Mouse (Mus musculus): ENCODE measurements at regions not wholly inside any gene's neighbourhood (a gene's known extent, or its start where the extent isn't known, plus 50 kb on each side); places are given as distances from the start of the nearest gene placed in this dataset.

- whole genome bisulfite sequencing = 82% methylated on average over 12 of the region's 12 CpGs
- H3K9me3 ChIP-seq (ENCODE audit: control insufficient read depth, low read length) = no peaks in the 10 kb centered on the region
- no peak overlapping the region for H3K9ac ChIP-seq (replicated peaks; ENCODE audit: low read length)
- H3K27ac ChIP-seq (replicated peaks; ENCODE audit: low read depth, low read length) = no peak overlapping the region
- ATAC-seq (ENCODE audit: low FRiP score, low TSS enrichment) = no peak
- no peaks in the 10 kb centered on the region for H3K27me3 ChIP-seq (ENCODE audit: control insufficient read depth, insufficient read depth, low read length)
- H3K4me1 ChIP-seq (ENCODE audit: control insufficient read depth, insufficient read depth, low read length) = no peaks in the 10 kb centered on the region
- no peak overlapping the region for H3K4me2 ChIP-seq (ENCODE audit: low read length)
- H3K4me3 ChIP-seq (replicated peaks; ENCODE audit: low read depth, low read length) = no peak overlapping the region
- no peaks in the 10 kb centered on the region for H3K36me3 ChIP-seq (ENCODE audit: control insufficient read depth, insufficient read depth, low read length)
- DNase-seq = no peak
Observed at GRCm38 (mm10) chr13:31326269-31326851, 229.6 kb upstream of the Foxq1 start.

- no peaks in the 10 kb centered on the region for H3K4me1 ChIP-seq (ENCODE audit: control insufficient read depth, insufficient read depth, low read length)
- H3K9me3 ChIP-seq (ENCODE audit: control insufficient read depth, low read length) = no peaks in the 10 kb centered on the region
- H3K4me3 ChIP-seq (replicated peaks; ENCODE audit: low read depth, low read length) = no peak overlapping the region
- no peak overlapping the region for H3K27ac ChIP-seq (replicated peaks; ENCODE audit: low read depth, low read length)
- ATAC-seq (ENCODE audit: low FRiP score, low TSS enrichment) (no peak), DNase-seq (no peak)
- no peaks in the 10 kb centered on the region for H3K27me3 ChIP-seq (ENCODE audit: control insufficient read depth, insufficient read depth, low read length)
- 83% methylated on average over 7 of the region's 7 CpGs for WGBS
- H3K9ac ChIP-seq (replicated peaks; ENCODE audit: low read length) = no peak overlapping the region
- no peaks in the 10 kb centered on the region for H3K36me3 ChIP-seq (ENCODE audit: control insufficient read depth, insufficient read depth, low read length)
- no peak overlapping the region for H3K4me2 ChIP-seq (ENCODE audit: low read length)
Observed at GRCm38 (mm10) chr13:31327511-31327951, 228.4 kb upstream of the Foxq1 start.

GRCm38 (mm10) chr13:31328756-31329155, 227.2 kb upstream of the Foxq1 start:
- no peak overlapping the region for H3K27ac ChIP-seq (replicated peaks; ENCODE audit: low read depth, low read length)
- DNase-seq (no peak), ATAC-seq (ENCODE audit: low FRiP score, low TSS enrichment) (no peak)
- no peaks in the 10 kb centered on the region for H3K4me1 ChIP-seq (ENCODE audit: control insufficient read depth, insufficient read depth, low read length)
- H3K4me3 ChIP-seq (replicated peaks; ENCODE audit: low read depth, low read length) = no peak overlapping the region
- no peak overlapping the region for H3K9ac ChIP-seq (replicated peaks; ENCODE audit: low read length)
- no peak overlapping the region for H3K4me2 ChIP-seq (ENCODE audit: low read length)
- H3K36me3 ChIP-seq (ENCODE audit: control insufficient read depth, insufficient read depth, low read length) = no peaks in the 10 kb centered on the region
- no peaks in the 10 kb centered on the region for H3K27me3 ChIP-seq (ENCODE audit: control insufficient read depth, insufficient read depth, low read length)
- H3K9me3 ChIP-seq (ENCODE audit: control insufficient read depth, low read length) = no peaks in the 10 kb centered on the region
- WGBS = 92% methylated on average over 8 of the region's 8 CpGs

- Histone ChIP-seq H3K4me3 (replicated peaks; ENCODE audit: low read depth, low read length) (no peak overlapping the region), H3K4me2 (ENCODE audit: low read length) (no peak overlapping the region), H3K9me3 (ENCODE audit: control insufficient read depth, low read length) (no peaks in the 10 kb centered on the region), H3K9ac (replicated peaks; ENCODE audit: low read length) (no peak overlapping the region), H3K27me3 (ENCODE audit: control insufficient read depth, insufficient read depth, low read length) (no peaks in the 10 kb centered on the region), H3K36me3 (ENCODE audit: control insufficient read depth, insufficient read depth, low read length) (no peaks in the 10 kb centered on the region), H3K4me1 (ENCODE audit: control insufficient read depth, insufficient read depth, low read length) (no peaks in the 10 kb centered on the region), H3K27ac (replicated peaks; ENCODE audit: low read depth, low read length) (no peak overlapping the region)
- WGBS = 91% methylated on average over 5 of the region's 5 CpGs
- DNase-seq (no peak), ATAC-seq (ENCODE audit: low FRiP score, low TSS enrichment) (no peak)
Observed at GRCm38 (mm10) chr13:31330731-31331130, 225.2 kb upstream of the Foxq1 start.

- 95% methylated on average over 3 of the region's 3 CpGs for WGBS
- ATAC-seq (ENCODE audit: low FRiP score, low TSS enrichment) (no peak), DNase-seq (no peak)
- H3K27me3 ChIP-seq (ENCODE audit: control insufficient read depth, insufficient read depth, low read length) = no peaks in the 10 kb centered on the region
- no peak overlapping the region for H3K4me2 ChIP-seq (ENCODE audit: low read length)
- no peaks in the 10 kb centered on the region for H3K36me3 ChIP-seq (ENCODE audit: control insufficient read depth, insufficient read depth, low read length)
- no peaks in the 10 kb centered on the region for H3K9me3 ChIP-seq (ENCODE audit: control insufficient read depth, low read length)
- H3K9ac ChIP-seq (replicated peaks; ENCODE audit: low read length) = no peak overlapping the region
- no peak overlapping the region for H3K27ac ChIP-seq (replicated peaks; ENCODE audit: low read depth, low read length)
- no peaks in the 10 kb centered on the region for H3K4me1 ChIP-seq (ENCODE audit: control insufficient read depth, insufficient read depth, low read length)
- no peak overlapping the region for H3K4me3 ChIP-seq (replicated peaks; ENCODE audit: low read depth, low read length)
Observed at GRCm38 (mm10) chr13:31334981-31335380, 221.0 kb upstream of the Foxq1 start.

- ATAC-seq (ENCODE audit: low FRiP score, low TSS enrichment) = no peak
- no peak for DNase-seq
- H3K27me3 ChIP-seq (ENCODE audit: control insufficient read depth, insufficient read depth, low read length) = no peaks in the 10 kb centered on the region
- H3K4me1 ChIP-seq (ENCODE audit: control insufficient read depth, insufficient read depth, low read length) = no peaks in the 10 kb centered on the region
- no peak overlapping the region for H3K9ac ChIP-seq (replicated peaks; ENCODE audit: low read length)
- H3K4me2 ChIP-seq (ENCODE audit: low read length) = no peak overlapping the region
- H3K36me3 ChIP-seq (ENCODE audit: control insufficient read depth, insufficient read depth, low read length) = no peaks in the 10 kb centered on the region
- H3K9me3 ChIP-seq (ENCODE audit: control insufficient read depth, low read length) = no peaks in the 10 kb centered on the region
- 77% methylated on average over 6 of the region's 6 CpGs for WGBS
- no peak overlapping the region for H3K27ac ChIP-seq (replicated peaks; ENCODE audit: low read depth, low read length)
- H3K4me3 ChIP-seq (replicated peaks; ENCODE audit: low read depth, low read length) = no peak overlapping the region
Observed at GRCm38 (mm10) chr13:31337631-31338030, 218.3 kb upstream of the Foxq1 start.

- Histone ChIP-seq H3K9me3 (ENCODE audit: control insufficient read depth, low read length) (no peaks in the 10 kb centered on the region), H3K27ac (replicated peaks; ENCODE audit: low read depth, low read length) (no peak overlapping the region), H3K36me3 (ENCODE audit: control insufficient read depth, insufficient read depth, low read length) (no peaks in the 10 kb centered on the region), H3K4me2 (ENCODE audit: low read length) (no peak overlapping the region), H3K9ac (replicated peaks; ENCODE audit: low read length) (no peak overlapping the region), H3K4me3 (replicated peaks; ENCODE audit: low read depth, low read length) (no peak overlapping the region), H3K4me1 (ENCODE audit: control insufficient read depth, insufficient read depth, low read length) (no peaks in the 10 kb centered on the region), H3K27me3 (ENCODE audit: control insufficient read depth, insufficient read depth, low read length) (no peaks in the 10 kb centered on the region)
- WGBS = 88% methylated on average over 7 of the region's 7 CpGs
- no peak for ATAC-seq (ENCODE audit: low FRiP score, low TSS enrichment)
- DNase-seq = no peak
Observed at GRCm38 (mm10) chr13:31339386-31339785, 216.5 kb upstream of the Foxq1 start.

GRCm38 (mm10) chr13:31339901-31340300, 216.0 kb upstream of the Foxq1 start:
- ATAC-seq (ENCODE audit: low FRiP score, low TSS enrichment) (no peak), DNase-seq (no peak)
- no peaks in the 10 kb centered on the region for H3K4me1 ChIP-seq (ENCODE audit: control insufficient read depth, insufficient read depth, low read length)
- H3K4me3 ChIP-seq (replicated peaks; ENCODE audit: low read depth, low read length) = no peak overlapping the region
- H3K4me2 ChIP-seq (ENCODE audit: low read length) = no peak overlapping the region
- no peaks in the 10 kb centered on the region for H3K9me3 ChIP-seq (ENCODE audit: control insufficient read depth, low read length)
- no peaks in the 10 kb centered on the region for H3K27me3 ChIP-seq (ENCODE audit: control insufficient read depth, insufficient read depth, low read length)
- WGBS = 87% methylated on average over 2 of the region's 2 CpGs
- H3K36me3 ChIP-seq (ENCODE audit: control insufficient read depth, insufficient read depth, low read length) = no peaks in the 10 kb centered on the region
- H3K9ac ChIP-seq (replicated peaks; ENCODE audit: low read length) = no peak overlapping the region
- no peak overlapping the region for H3K27ac ChIP-seq (replicated peaks; ENCODE audit: low read depth, low read length)

GRCm38 (mm10) chr13:31340363-31340948, 215.5 kb upstream of the Foxq1 start:
- no peak overlapping the region for H3K4me2 ChIP-seq (ENCODE audit: low read length)
- no peaks in the 10 kb centered on the region for H3K27me3 ChIP-seq (ENCODE audit: control insufficient read depth, insufficient read depth, low read length)
- ATAC-seq (ENCODE audit: low FRiP score, low TSS enrichment) = no peak
- no peak overlapping the region for H3K27ac ChIP-seq (replicated peaks; ENCODE audit: low read depth, low read length)
- no peaks in the 10 kb centered on the region for H3K9me3 ChIP-seq (ENCODE audit: control insufficient read depth, low read length)
- no peaks in the 10 kb centered on the region for H3K4me1 ChIP-seq (ENCODE audit: control insufficient read depth, insufficient read depth, low read length)
- 85% methylated on average over 7 of the region's 7 CpGs for WGBS
- H3K9ac ChIP-seq (replicated peaks; ENCODE audit: low read length) = no peak overlapping the region
- no peak overlapping the region for H3K4me3 ChIP-seq (replicated peaks; ENCODE audit: low read depth, low read length)
- H3K36me3 ChIP-seq (ENCODE audit: control insufficient read depth, insufficient read depth, low read length) = no peaks in the 10 kb centered on the region
- no peak for DNase-seq

All from midbrain, embryonic 14.5 days (tissue).